Mouse (Mus musculus) midbrain, embryonic 13.5 days (tissue): Measurements from ENCODE around the gene Fbp2. TPM values are rescaled to one million over a fixed set of nuclear protein-coding genes. Genes with fewer than 3 reads are reported as not detected.

Experiments
- ATAC-seq: fragments of 200-750 bp; cut with Nextera tagmentation; 2 replicates; pipeline ENCODE4 v1.8.0; 2017; ENCODE audit warnings: mild to moderate bottlenecking, moderate TSS enrichment, moderate library complexity
- H3K27ac ChIP-seq: fragments of 300-500 bp; sonication (generic); 2 replicates; pipeline ENCODE4 v1.5.1; 2015; ENCODE audit warnings: inconsistent platforms, mild to moderate bottlenecking, moderate library complexity
- H3K27me3 ChIP-seq: fragments of 300-500 bp; sonication (generic); 2 replicates; pipeline ENCODE4 v1.6.1; 2015; ENCODE audit warnings: mild to moderate bottlenecking, inconsistent platforms
- H3K36me3 ChIP-seq: fragments of 300-500 bp; sonication (generic); 2 replicates; pipeline ENCODE4 v1.6.1; 2015; ENCODE audit warnings: mild to moderate bottlenecking, inconsistent platforms
- H3K4me1 ChIP-seq: fragments of 300-500 bp; sonication (generic); replicated peaks from 2 replicates; pipeline ENCODE4 v1.6.1; 2015; ENCODE audit warnings: inconsistent platforms
- H3K4me2 ChIP-seq: fragments of 300-500 bp; sonication (generic); replicated peaks from 2 replicates; pipeline ENCODE4 v1.6.1; 2015; ENCODE audit warnings: moderate library complexity, mild to moderate bottlenecking, inconsistent platforms
- H3K4me3 ChIP-seq: fragments of 300-500 bp; sonication (generic); replicated peaks from 2 replicates; pipeline ENCODE4 v1.5.1; 2015; ENCODE audit warnings: mild to moderate bottlenecking, inconsistent platforms
- H3K9ac ChIP-seq: fragments of 300-500 bp; sonication (generic); replicated peaks from 2 replicates; pipeline ENCODE4 v1.6.1; 2015; ENCODE audit warnings: mild to moderate bottlenecking, inconsistent platforms
- H3K9me3 ChIP-seq: fragments of 300-500 bp; sonication (generic); 2 replicates; pipeline ENCODE4 v1.6.1; 2016; ENCODE audit warnings: mild to moderate bottlenecking, inconsistent platforms
- WGBS: fragments of 180-500 bp; shearing (Covaris S2); methylation state at CpG from one replicate; pipeline ENCODE4 v1.1.7; 2015; 5-methylcytosine and 5-hydroxymethylcytosine counted together
- polyA plus RNA-seq: library from polyadenylated mRNA; unstranded; fragments of >200 nt; fragmentation: Nextera tagmentation; extraction: Ambion mirVana; gene quantifications from 2 replicates; pipeline ENCODE4 v1.2.1, GENCODE M21; 2015

Fbp2 gene
- polyA plus RNA-seq, 1 experiment from 2014 or later: not detected

DNA sequence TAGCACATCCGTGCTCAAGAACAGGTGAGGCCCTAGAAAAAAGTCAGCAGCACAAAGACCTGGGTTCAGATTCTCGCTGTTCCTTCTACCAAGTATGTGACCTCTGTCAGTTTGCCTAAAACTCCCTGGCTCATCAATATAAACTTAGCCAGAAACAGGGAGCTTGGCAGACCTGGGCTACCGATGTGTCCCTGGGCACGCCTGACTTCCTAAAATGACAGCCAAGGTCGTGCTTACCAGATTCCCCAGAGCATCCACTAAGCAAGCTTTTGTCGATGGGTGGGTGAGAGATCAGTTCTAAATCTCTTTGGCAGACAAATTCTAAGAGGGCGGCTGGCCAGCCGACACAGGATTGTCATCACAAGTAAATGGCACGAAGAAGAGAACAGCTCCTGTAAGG is 23.1 kb upstream of the Fbp2 start:
- H3K4me1 ChIP-seq: peaks cover 5% of the 10 kb centered on the region
- ATAC-seq: no peak
- no peak overlapping the region for H3K4me2 ChIP-seq
- 89% methylated on average over 9 of the region's 9 CpGs for WGBS
- no peak overlapping the region for H3K9ac ChIP-seq
- no peak overlapping the region for H3K27ac ChIP-seq
- no peaks in the 10 kb centered on the region for H3K9me3 ChIP-seq
- H3K27me3 ChIP-seq: no peaks in the 10 kb centered on the region
- no peak overlapping the region for H3K4me3 ChIP-seq
- H3K36me3 ChIP-seq: no peaks in the 10 kb centered on the region

DNA sequence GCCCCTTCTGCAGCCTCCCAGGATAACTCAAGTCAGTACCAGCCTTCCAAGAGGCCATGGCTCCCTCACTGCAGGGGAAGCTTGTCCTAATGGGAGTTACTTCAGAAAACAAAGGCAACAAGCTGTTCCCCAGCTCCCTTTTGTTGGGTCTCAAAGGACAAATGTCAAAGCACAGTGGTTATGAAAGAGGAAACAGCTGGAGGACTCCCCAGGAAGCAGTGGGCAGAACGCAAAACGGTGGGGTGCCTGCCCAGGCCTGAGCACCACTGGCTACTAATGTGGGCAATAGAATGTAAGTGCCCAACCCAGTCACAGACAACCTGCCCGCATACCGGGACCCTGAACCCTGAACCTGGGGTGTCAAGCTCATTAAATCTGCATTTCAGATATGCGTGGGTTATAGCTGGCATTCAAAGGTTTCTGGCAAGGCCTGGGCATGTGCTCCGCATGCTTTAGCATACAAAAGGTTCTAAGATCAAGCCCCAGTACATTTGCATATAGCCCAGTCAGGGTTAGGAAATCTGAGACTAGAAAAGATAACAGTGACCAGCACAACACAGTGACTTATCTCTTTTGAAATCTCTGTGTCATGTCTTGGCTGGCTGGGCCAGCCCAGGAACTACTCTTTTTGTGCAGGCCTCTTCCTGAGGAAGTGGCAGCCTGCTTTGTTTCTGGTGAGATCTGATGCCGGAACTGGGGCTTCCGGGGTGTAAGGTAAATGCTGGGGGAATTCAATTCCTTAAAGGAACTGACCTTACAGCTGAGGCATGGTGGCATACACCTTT is 21.8 kb upstream of the Fbp2 start:
- Histone ChIP-seq H3K4me3 (no peak overlapping the region), H3K36me3 (no peaks in the 10 kb centered on the region), H3K27ac (no peak overlapping the region), H3K27me3 (no peaks in the 10 kb centered on the region), H3K9ac (no peak overlapping the region), H3K4me2 (no peak overlapping the region), H3K4me1 (peaks cover 5% of the 10 kb centered on the region), H3K9me3 (no peaks in the 10 kb centered on the region)
- no peak for ATAC-seq
- WGBS: 18% methylated on average over 8 of the region's 8 CpGs

DNA sequence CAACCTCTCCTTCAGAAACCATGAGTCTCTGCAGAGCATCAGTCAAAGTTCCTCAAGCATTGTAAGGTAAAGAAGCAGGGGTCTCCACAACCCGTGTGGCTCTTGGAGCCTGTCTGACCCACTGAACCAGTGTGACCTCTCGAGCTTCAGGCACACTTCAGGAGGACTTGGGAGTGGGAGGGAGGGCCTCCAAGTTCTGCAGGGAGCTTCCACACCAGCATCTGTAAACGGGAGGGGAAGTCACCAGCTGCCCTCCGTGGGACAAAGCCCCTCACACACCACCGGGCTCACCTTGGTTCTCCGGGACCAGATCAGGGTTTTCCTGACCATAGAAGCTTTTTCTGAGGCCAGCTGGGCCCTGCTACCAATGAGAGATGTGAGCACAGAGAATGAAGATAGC is 21.2 kb upstream of the Fbp2 start:
- Histone ChIP-seq H3K27me3 (no peaks in the 10 kb centered on the region), H3K4me2 (no peak overlapping the region), H3K27ac (no peak overlapping the region), H3K36me3 (no peaks in the 10 kb centered on the region), H3K9ac (no peak overlapping the region), H3K9me3 (no peaks in the 10 kb centered on the region), H3K4me1 (peaks cover 5% of the 10 kb centered on the region), H3K4me3 (no peak overlapping the region)
- 31% methylated on average over 6 of the region's 6 CpGs for WGBS
- no peak for ATAC-seq

DNA sequence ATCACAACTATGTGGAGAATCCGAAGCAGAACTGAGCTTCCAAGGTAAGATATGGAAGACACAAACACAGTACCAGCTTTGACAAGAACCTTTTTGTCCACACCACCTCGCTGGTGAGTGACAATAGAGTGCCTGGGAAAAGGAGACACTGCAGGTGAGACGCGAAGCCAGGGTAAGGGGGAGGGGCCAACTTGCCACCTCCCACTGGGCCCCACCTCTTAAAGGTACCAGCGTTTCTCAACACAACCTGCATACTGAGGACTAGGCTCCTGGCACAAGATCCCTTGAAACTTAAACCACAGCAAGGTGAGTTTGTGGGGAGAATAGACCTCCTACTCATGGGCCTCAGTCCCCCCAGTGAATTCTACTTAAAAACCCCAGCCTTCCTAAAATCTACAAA is 19.0 kb upstream of the Fbp2 start:
- Histone ChIP-seq H3K27me3 (no peaks in the 10 kb centered on the region), H3K27ac (no peak overlapping the region), H3K4me3 (no peak overlapping the region), H3K36me3 (no peaks in the 10 kb centered on the region), H3K4me1 (peaks cover 5% of the 10 kb centered on the region), H3K9ac (no peak overlapping the region), H3K4me2 (no peak overlapping the region), H3K9me3 (no peaks in the 10 kb centered on the region)
- ATAC-seq: no peak
- WGBS: 10% methylated on average over 5 of the region's 5 CpGs

DNA sequence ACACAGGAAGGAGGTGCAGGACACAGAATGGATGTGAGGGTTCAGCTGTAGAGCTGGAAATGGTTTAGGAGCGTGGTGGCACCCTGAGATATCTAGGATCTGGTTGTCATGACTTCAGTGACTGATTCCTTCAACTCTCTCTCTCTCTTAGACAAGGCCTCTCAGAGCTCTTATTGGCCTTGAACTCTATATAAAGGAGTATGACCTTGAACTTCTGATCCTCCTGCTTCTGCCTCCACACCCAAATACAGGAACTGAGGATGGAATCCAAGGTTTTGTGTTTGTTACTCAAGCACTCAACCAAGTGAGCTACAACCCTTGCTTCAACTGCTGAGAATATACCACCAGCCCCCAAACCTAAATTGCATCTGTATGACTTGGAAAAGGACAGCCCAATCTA is 17.9 kb upstream of the Fbp2 start:
- ATAC-seq: no peak
- Histone ChIP-seq H3K9me3 (no peaks in the 10 kb centered on the region), H3K4me2 (no peak overlapping the region), H3K9ac (no peak overlapping the region), H3K27me3 (no peaks in the 10 kb centered on the region), H3K27ac (no peak overlapping the region), H3K4me1 (peaks cover 5% of the 10 kb centered on the region), H3K36me3 (no peaks in the 10 kb centered on the region), H3K4me3 (no peak overlapping the region)
- 73% methylated on average over 1 of the region's 1 CpGs for WGBS

DNA sequence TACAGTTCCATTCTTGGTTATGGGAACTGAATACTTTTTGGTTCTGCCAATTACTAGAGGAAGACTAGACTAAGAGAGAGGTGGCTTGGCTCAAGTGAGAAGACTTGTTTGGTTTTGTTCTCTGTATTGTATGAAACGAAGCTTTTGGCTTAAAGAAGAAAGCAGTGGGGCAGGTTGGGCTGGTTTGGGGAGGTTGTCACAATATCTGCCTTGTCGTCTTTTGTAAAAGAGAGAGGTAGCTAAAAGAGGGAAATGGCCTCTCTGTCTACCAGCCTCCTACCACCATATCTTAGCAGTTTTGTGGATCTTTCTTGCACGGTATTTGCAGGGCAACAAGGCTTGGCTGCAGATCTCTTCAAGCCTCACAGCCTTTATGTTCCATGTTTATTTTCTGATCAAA is 14.0 kb upstream of the Fbp2 start:
- no peak for ATAC-seq
- H3K27me3 ChIP-seq: no peaks in the 10 kb centered on the region
- H3K4me1 ChIP-seq: no peaks in the 10 kb centered on the region
- H3K27ac ChIP-seq: no peak overlapping the region
- H3K9ac ChIP-seq: no peak overlapping the region
- 80% methylated on average over 3 of the region's 3 CpGs for WGBS
- H3K4me3 ChIP-seq: no peak overlapping the region
- no peak overlapping the region for H3K4me2 ChIP-seq
- H3K9me3 ChIP-seq: no peaks in the 10 kb centered on the region
- H3K36me3 ChIP-seq: no peaks in the 10 kb centered on the region

DNA sequence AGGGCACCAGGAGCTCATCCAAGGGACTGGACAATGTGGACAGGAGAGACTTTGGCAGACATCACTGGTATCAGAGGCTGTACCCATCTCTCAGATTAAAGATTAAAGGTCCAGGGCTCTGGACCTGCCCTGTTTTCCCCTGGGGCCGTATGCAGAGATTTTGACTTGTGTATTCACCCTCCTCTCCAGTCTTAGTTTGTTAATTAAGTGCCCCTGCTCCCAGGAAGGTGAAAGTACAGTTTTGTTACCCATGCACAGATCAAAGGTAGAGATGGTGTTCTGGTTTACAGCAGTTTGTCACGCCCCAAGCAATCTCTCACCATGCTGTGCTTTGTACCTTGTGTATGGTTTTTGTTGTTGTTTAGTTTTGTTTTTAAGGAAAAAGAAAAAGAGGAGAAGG is 12.4 kb upstream of the Fbp2 start:
- WGBS: 90% methylated on average over 2 of the region's 2 CpGs

DNA sequence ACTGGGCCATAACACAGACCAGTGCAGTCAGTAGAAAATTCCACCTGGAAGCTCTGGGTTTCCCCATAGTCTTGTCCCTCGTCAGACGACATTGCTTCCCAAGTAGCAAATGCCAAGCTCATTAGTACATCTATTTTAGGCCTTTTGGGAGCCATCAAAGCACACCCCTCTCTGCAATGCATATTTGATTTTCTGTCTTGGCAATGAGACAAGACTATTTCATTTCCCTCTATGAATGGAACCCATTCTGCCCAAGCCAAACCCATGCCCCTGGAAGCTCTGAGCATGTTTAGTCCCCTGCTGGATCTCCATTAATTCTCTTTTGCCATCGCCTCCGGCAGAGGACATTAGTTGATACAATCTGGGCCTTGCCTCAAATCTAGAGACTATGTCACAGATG is 8.6 kb upstream of the Fbp2 start:
- Histone ChIP-seq H3K4me3 (no peak overlapping the region), H3K4me1 (0 out of 2 replicates have a peak, but pooled peaks cover 3% of the 10 kb centered on the region), H3K36me3 (no peaks in the 10 kb centered on the region), H3K9ac (no peak overlapping the region), H3K27me3 (no peaks in the 10 kb centered on the region), H3K9me3 (no peaks in the 10 kb centered on the region), H3K4me2 (no peak overlapping the region), H3K27ac (no peak overlapping the region)
- ATAC-seq: no peak
- 73% methylated on average over 4 of the region's 4 CpGs for WGBS

More for the DNA sequence above, 12.4 kb upstream of the Fbp2 start:
- Histone ChIP-seq H3K4me1 (no peaks in the 10 kb centered on the region), H3K9me3 (no peaks in the 10 kb centered on the region), H3K9ac (no peak overlapping the region), H3K27ac (no peak overlapping the region), H3K27me3 (no peaks in the 10 kb centered on the region), H3K4me3 (no peak overlapping the region), H3K4me2 (no peak overlapping the region), H3K36me3 (no peaks in the 10 kb centered on the region)
- no peak for ATAC-seq

DNA sequence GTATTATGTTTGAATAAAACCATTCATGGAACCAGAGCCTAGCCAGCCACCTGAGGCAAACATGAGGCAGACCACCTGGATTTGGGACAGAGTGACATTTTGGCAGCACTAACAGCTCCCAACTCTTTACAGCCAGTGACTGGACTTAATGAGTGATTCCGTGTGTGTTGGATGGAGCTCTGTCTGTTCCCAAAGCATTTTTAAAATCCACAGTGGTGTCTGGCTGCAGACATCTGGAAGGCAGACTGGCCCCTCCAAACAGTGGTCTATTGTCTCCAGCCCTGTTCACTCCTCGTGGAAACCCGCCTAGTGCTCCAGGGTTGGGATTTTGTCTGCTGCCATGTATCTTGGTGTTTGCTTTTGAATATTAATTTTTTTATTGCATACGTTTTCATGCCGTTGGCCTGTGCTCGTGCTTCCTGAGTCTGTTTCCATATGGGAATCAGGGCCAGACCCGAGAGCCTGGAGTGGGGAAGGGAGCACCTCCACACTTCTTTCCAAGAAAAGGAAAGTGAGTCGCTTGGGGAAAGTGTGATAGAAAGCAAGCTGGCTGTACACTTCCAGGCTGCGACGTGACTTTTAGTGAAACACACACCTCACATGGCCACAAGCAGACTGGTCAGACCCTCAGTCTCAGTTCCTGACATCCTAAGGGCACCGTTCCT is 7.6 kb upstream of the Fbp2 start:
- Histone ChIP-seq H3K4me3 (no peak overlapping the region), H3K4me1 (0 out of 2 replicates have a peak, but pooled peaks cover 3% of the 10 kb centered on the region), H3K9me3 (no peaks in the 10 kb centered on the region), H3K36me3 (no peaks in the 10 kb centered on the region), H3K27me3 (no peaks in the 10 kb centered on the region), H3K4me2 (no peak overlapping the region), H3K27ac (no peak overlapping the region), H3K9ac (no peak overlapping the region)
- no peak for ATAC-seq
- WGBS: 76% methylated on average over 11 of the region's 11 CpGs

DNA sequence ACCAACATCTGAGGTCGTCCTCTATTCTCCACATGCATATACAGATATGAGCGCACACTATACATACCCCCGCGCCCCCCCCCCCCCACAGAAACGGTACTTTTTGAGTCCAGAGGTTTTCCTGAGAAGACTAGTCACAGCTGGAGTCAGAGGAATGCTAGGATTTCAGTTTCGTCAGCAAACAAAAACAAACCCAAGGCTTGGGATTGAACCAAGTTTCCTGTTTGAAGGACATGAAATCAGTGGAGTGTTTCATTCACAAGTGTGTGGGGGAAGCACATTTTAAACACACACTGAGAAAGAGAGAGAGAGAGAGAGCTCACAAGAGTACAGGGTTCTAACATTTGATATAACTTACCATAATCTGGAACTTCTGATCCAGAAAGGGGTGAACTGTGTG is 5.5 kb upstream of the Fbp2 start:
- Histone ChIP-seq H3K36me3 (no peaks in the 10 kb centered on the region), H3K4me2 (no peak overlapping the region), H3K27ac (no peak overlapping the region), H3K9me3 (no peaks in the 10 kb centered on the region), H3K4me3 (no peak overlapping the region), H3K9ac (no peak overlapping the region), H3K4me1 (0 out of 2 replicates have a peak, but pooled peaks cover 3% of the 10 kb centered on the region), H3K27me3 (no peaks in the 10 kb centered on the region)
- WGBS: 78% methylated on average over 6 of the region's 6 CpGs
- ATAC-seq: no peak

DNA sequence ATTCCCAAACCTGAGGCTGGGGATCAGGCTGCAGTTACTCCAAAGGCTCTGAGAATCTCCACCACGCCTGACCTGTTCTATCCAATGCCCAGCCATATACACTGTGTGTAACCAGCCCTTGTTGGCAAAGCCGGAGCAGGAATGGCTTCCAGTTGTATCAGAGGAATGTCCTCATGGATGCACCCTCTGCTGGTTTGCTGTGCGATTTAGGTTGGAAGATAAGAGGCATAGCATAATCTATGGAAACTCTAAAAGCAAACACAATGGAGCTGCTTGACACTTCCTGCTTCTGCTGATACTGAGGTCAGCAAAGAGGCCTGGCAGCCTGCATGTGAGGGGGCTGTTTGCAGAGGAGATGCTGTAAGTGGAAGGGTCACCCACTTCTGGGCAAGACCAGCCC is 4.7 kb upstream of the Fbp2 start:
- no peak overlapping the region for H3K9ac ChIP-seq
- no peak overlapping the region for H3K4me2 ChIP-seq
- no peaks in the 10 kb centered on the region for H3K9me3 ChIP-seq
- H3K4me1 ChIP-seq: 0 out of 2 replicates have a peak, but pooled peaks cover 3% of the 10 kb centered on the region
- H3K27me3 ChIP-seq: no peaks in the 10 kb centered on the region
- no peak overlapping the region for H3K27ac ChIP-seq
- H3K4me3 ChIP-seq: no peak overlapping the region
- 92% methylated on average over 3 of the region's 3 CpGs for WGBS
- no peak for ATAC-seq
- H3K36me3 ChIP-seq: no peaks in the 10 kb centered on the region

DNA sequence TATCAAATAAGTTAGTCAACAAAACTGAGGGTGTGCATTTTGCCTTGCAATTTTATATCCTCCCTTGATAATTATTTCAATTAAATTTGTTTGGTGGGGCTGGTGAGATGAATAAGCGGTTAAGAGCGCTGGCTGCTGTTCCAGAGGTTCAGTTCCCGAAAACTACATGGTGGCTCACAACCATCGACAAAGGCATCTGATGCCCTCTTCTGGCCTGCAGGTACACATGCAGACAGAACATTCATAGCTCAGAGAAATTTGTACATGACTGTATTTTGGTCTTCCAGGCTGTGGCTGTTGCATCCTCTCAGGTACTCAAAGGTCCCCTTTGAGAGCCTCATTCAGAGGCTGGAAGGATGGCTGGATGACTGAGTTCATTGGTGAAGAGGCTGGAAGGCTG is 1.8 kb upstream of the Fbp2 start:
- no peak overlapping the region for H3K4me2 ChIP-seq
- no peaks in the 10 kb centered on the region for H3K27me3 ChIP-seq
- no peak overlapping the region for H3K4me3 ChIP-seq
- 89% methylated on average over 4 of the region's 4 CpGs for WGBS
- H3K9ac ChIP-seq: no peak overlapping the region
- H3K9me3 ChIP-seq: no peaks in the 10 kb centered on the region
- ATAC-seq: no peak
- no peaks in the 10 kb centered on the region for H3K36me3 ChIP-seq
- no peak overlapping the region for H3K27ac ChIP-seq
- H3K4me1 ChIP-seq: 0 out of 2 replicates have a peak, but pooled peaks cover 3% of the 10 kb centered on the region
